Mouse (Mus musculus) MEL (cell line): ENCODE data around the gene Ets1. TPM values are rescaled to one million over a fixed set of nuclear protein-coding genes. Genes with fewer than 3 reads are reported as not detected.

Source experiments
- DNase-seq: peaks from one replicate; pipeline ENCODE4 v3.0.0; 2011; ENCODE audit warnings: low read depth, low spot score
- H3K27ac ChIP-seq: 2 replicates; pipeline ENCODE4 v1.5.1; 2012; ENCODE audit warnings: low read depth, mild to moderate bottlenecking, control low read depth, low read length, moderate library complexity; ENCODE audit not compliant: control insufficient read depth
- H3K27me3 ChIP-seq, 2 experiments: fragments of 150-350 bp in 1 of 2; sonication (generic) in 1 of 2; 2 replicates each; pipeline ENCODE4 v1.6.1; 2012; ENCODE audit warnings: low read length in 2 of 2, mild to moderate bottlenecking in 2 of 2, improper control_type of control experiment in 1 of 2, moderate library complexity in 1 of 2; ENCODE audit not compliant: insufficient read depth in 2 of 2, control insufficient read depth in 1 of 2
- H3K36me3 ChIP-seq, 2 experiments: 2 replicates each; pipeline ENCODE4 v1.6.1; 2012 to 2014; ENCODE audit warnings: low read length in 2 of 2, improper control_type of control experiment in 1 of 2, inconsistent platforms in 1 of 2, mild to moderate bottlenecking in 1 of 2; ENCODE audit not compliant: insufficient read depth in 2 of 2, control insufficient read depth in 1 of 2
- H3K4me1 ChIP-seq, 2 experiments: fragments of 150-350 bp in 1 of 2; sonication (generic) in 1 of 2; 2 replicates each; pipeline ENCODE4 v1.6.1; 2012; ENCODE audit warnings: low read length in 2 of 2, improper control_type of control experiment in 1 of 2, mild to moderate bottlenecking in 1 of 2; ENCODE audit not compliant: insufficient read depth in 2 of 2, control insufficient read depth in 1 of 2
- H3K4me3 ChIP-seq, 2 experiments: fragments of 150-350 bp in 1 of 2; sonication (generic) in 1 of 2; 2 replicates each; pipeline ENCODE4 v1.5.1; 2012; ENCODE audit warnings: low read depth in 2 of 2, low read length in 2 of 2, mild to moderate bottlenecking in 2 of 2, moderate library complexity in 2 of 2, control low read depth in 1 of 2, improper control_type of control experiment in 1 of 2; ENCODE audit not compliant: control insufficient read depth in 1 of 2, insufficient read depth in 1 of 2
- H3K79me2 ChIP-seq: 2 replicates; pipeline ENCODE4 v1.6.1; 2012; ENCODE audit warnings: mild to moderate bottlenecking, low read length, moderate library complexity; ENCODE audit not compliant: control insufficient read depth, poor library complexity, insufficient read depth
- H3K9ac ChIP-seq: 2 replicates; pipeline ENCODE4 v1.6.1; 2012; ENCODE audit warnings: low read depth, mild to moderate bottlenecking, control low read depth, low read length, moderate library complexity; ENCODE audit not compliant: control insufficient read depth, poor library complexity, severe bottlenecking
- H3K9me3 ChIP-seq: fragments of 150-350 bp; sonication (generic); replicated peaks from 2 replicates; pipeline ENCODE4 v1.6.1; 2012; ENCODE audit warnings: mild to moderate bottlenecking, low read length, improper control_type of control experiment, moderate library complexity; ENCODE audit not compliant: insufficient read depth
- CHD1 ChIP-seq: IDR thresholded peaks from 2 replicates; pipeline ENCODE4 v1.6.1; 2012; ENCODE audit warnings: low read depth, mild to moderate bottlenecking, inconsistent platforms, low read length, improper control_type of control experiment
- CHD2 ChIP-seq: IDR thresholded peaks from 2 replicates; pipeline ENCODE4 v1.6.1; 2011; ENCODE audit warnings: low read length, improper control_type of control experiment
- ETS1 ChIP-seq: IDR thresholded peaks from 2 replicates; pipeline ENCODE4 v1.6.1; 2012; ENCODE audit warnings: low read depth, mild to moderate bottlenecking, inconsistent platforms, low read length, improper control_type of control experiment, moderate library complexity
- HCFC1 ChIP-seq: IDR thresholded peaks from 2 replicates; pipeline ENCODE4 v1.6.1; 2012; ENCODE audit warnings: low read depth, mild to moderate bottlenecking, inconsistent platforms, low read length, improper control_type of control experiment, moderate library complexity
- MAX ChIP-seq: IDR thresholded peaks from 2 replicates; pipeline ENCODE4 v1.6.1; 2011; ENCODE audit warnings: low read length, improper control_type of control experiment
- MEF2A ChIP-seq: IDR thresholded peaks from 2 replicates; pipeline ENCODE4 v1.6.1; 2014; ENCODE audit warnings: low read depth, mild to moderate bottlenecking, inconsistent platforms, low read length, improper control_type of control experiment; ENCODE audit not compliant: poor library complexity, insufficient replicate concordance, severe bottlenecking; ENCODE audit errors: extremely low read depth
- MXI1 ChIP-seq: IDR thresholded peaks from 2 replicates; pipeline ENCODE4 v1.6.1; 2011; ENCODE audit warnings: mild to moderate bottlenecking, low read depth, low read length, improper control_type of control experiment
- MYB ChIP-seq: IDR thresholded peaks from 2 replicates; pipeline ENCODE4 v1.6.1; 2011; ENCODE audit warnings: mild to moderate bottlenecking, low read depth, low read length, improper control_type of control experiment
- POLR2A ChIP-seq, 2 experiments: IDR thresholded peaks; 2 replicates each; pipeline ENCODE4 v1.6.1; 2011 to 2012; ENCODE audit warnings: low read length in 2 of 2, mild to moderate bottlenecking in 2 of 2, control low read depth in 1 of 2, improper control_type of control experiment in 1 of 2, low read depth in 1 of 2, moderate library complexity in 1 of 2; ENCODE audit not compliant: control insufficient read depth in 1 of 2, insufficient read depth in 1 of 2, poor library complexity in 1 of 2
- RAD21 ChIP-seq: IDR thresholded peaks from 2 replicates; pipeline ENCODE4 v1.6.1; 2011; ENCODE audit warnings: mild to moderate bottlenecking, low read depth, low read length, improper control_type of control experiment
- RCOR1 ChIP-seq: IDR thresholded peaks from 2 replicates; pipeline ENCODE4 v1.6.1; 2012; ENCODE audit warnings: low read depth, mild to moderate bottlenecking, inconsistent platforms, low read length, improper control_type of control experiment
- SMC3 ChIP-seq: IDR thresholded peaks from 2 replicates; pipeline ENCODE4 v1.6.1; 2011; ENCODE audit warnings: low read depth, low read length, improper control_type of control experiment
- TBP ChIP-seq: IDR thresholded peaks from 2 replicates; pipeline ENCODE4 v1.8.0; 2011; ENCODE audit warnings: low read depth, low read length, improper control_type of control experiment
- TCF12 ChIP-seq: IDR thresholded peaks from 2 replicates; pipeline ENCODE4 v1.6.1; 2014; ENCODE audit warnings: low read depth, mild to moderate bottlenecking, inconsistent platforms, low read length, improper control_type of control experiment, moderate library complexity
- UBTF ChIP-seq: IDR thresholded peaks from 2 replicates; pipeline ENCODE4 v1.6.1; 2012; ENCODE audit warnings: low read depth, mild to moderate bottlenecking, inconsistent platforms, low read length, improper control_type of control experiment, moderate library complexity, borderline replicate concordance; ENCODE audit not compliant: insufficient read depth
- USF1 ChIP-seq: IDR thresholded peaks from 2 replicates; pipeline ENCODE4 v1.6.1; 2014; ENCODE audit warnings: low read depth, mild to moderate bottlenecking, inconsistent platforms, low read length, improper control_type of control experiment, moderate library complexity
- USF2 ChIP-seq, 2 experiments: IDR thresholded peaks; 2 replicates each; pipeline ENCODE4 v1.6.1; 2011 to 2012; ENCODE audit warnings: improper control_type of control experiment in 2 of 2, low read length in 2 of 2, borderline replicate concordance in 1 of 2, inconsistent platforms in 1 of 2, low read depth in 1 of 2, mild to moderate bottlenecking in 1 of 2; ENCODE audit not compliant: insufficient read depth in 1 of 2
- ZC3H11A ChIP-seq: IDR thresholded peaks from 2 replicates; pipeline ENCODE4 v1.6.1; 2012; ENCODE audit warnings: low read depth, mild to moderate bottlenecking, inconsistent platforms, low read length, improper control_type of control experiment
- ZKSCAN1 ChIP-seq: IDR thresholded peaks from 2 replicates; pipeline ENCODE4 v1.6.1; 2012; ENCODE audit warnings: low read depth, mild to moderate bottlenecking, inconsistent platforms, low read length, improper control_type of control experiment, moderate library complexity
- ZNF384 ChIP-seq: IDR thresholded peaks from 2 replicates; pipeline ENCODE4 v1.6.1; 2012; ENCODE audit warnings: low read depth, mild to moderate bottlenecking, inconsistent platforms, low read length, improper control_type of control experiment
- polyA plus RNA-seq, 2 experiments: library from polyadenylated mRNA; stranded (reverse) in 1 of 2; unstranded in 1 of 2; fragments of >175 nt in 1 of 2; fragments of >200 nt in 1 of 2; gene quantifications; 2 replicates each; pipeline versions ENCODE4 v1.2.1 to v1.2.4; 2012; ENCODE audit warnings: low replicate concordance in 2 of 2, low read depth in 1 of 2; ENCODE audit not compliant: insufficient read length in 2 of 2, insufficient read depth in 1 of 2, missing spikeins in 1 of 2
- total RNA-seq: library from RNA; depleted of rRNA; stranded (reverse); fragments of 300-350 nt; gene quantifications from 2 replicates; pipeline ENCODE4 v1.2.3, GENCODE M21; 2012

Ets1 gene
- total and polyA plus RNA-seq, 3 experiments, result 0.10 to 0.19 TPM; not detected in 1

- no peaks in the 10 kb centered on the region for H3K79me2 ChIP-seq
- H3K4me3 ChIP-seq, result no peak overlapping the region
- H3K9ac ChIP-seq, result no peak overlapping the region
- no peaks in the 10 kb centered on the region for H3K4me1 ChIP-seq
- no peak overlapping the region for H3K27ac ChIP-seq
- H3K27me3 ChIP-seq, result peaks cover 2 to 4% of the 10 kb centered on the region in 2 experiments
- H3K9me3 ChIP-seq, result no peaks in the 10 kb centered on the region
- no peak for DNase-seq
- H3K36me3 ChIP-seq, result no peaks in the 10 kb centered on the region
- TF ChIP-seq TCF12 (no peak), POLR2A (IDR thresholded peaks at IDR 0.05; ENCODE audit: control insufficient read depth in 1 of 2, insufficient read depth in 1 of 2, low read depth in 1 of 2, low read length in 2 of 2, poor library complexity in 1 of 2) (no peak), CHD1 (no peak), RCOR1 (no peak), RAD21 (no peak), HCFC1 (no peak), MYB (no peak), ZKSCAN1 (no peak), TBP (no peak), UBTF (no peak), USF2 (IDR thresholded peaks at IDR 0.05; ENCODE audit: borderline replicate concordance in 1 of 2, insufficient read depth in 1 of 2, low read depth in 1 of 2, low read length in 2 of 2) (no peak), MEF2A (no peak), MXI1 (no peak)
- TF ChIP-seq, all 39 proteins: peak for 0
Measured at GRCm38 (mm10) chr9:32722205-32722604, 86.2 kb downstream of the Ets1 start.

GRCm38 (mm10) chr9:32722969-32723368 is 86.9 kb downstream of the Ets1 start:
- Histone ChIP-seq H3K9me3 (no peaks in the 10 kb centered on the region), H3K4me1 (no peaks in the 10 kb centered on the region), H3K4me3 (no peak overlapping the region), H3K9ac (no peak overlapping the region), H3K27ac (no peak overlapping the region), H3K27me3 (peaks cover 0 to 4% of the 10 kb centered on the region in 2 experiments), H3K79me2 (no peaks in the 10 kb centered on the region), H3K36me3 (no peaks in the 10 kb centered on the region)
- no peak for TF ChIP-seq ZNF384
- TF ChIP-seq TBP, result no peak
- no peak for TF ChIP-seq SMC3
- no peak for TF ChIP-seq CHD2
- no peak for TF ChIP-seq ETS1
- TF ChIP-seq ZC3H11A, result no peak
- TF ChIP-seq MAX, result no peak
- no peak for TF ChIP-seq USF1
- no peak for DNase-seq
